Mouse (Mus musculus) liver, embryonic 16.5 days (tissue): ENCODE measurements around the gene Naxd. TPM values are rescaled to one million over a fixed set of nuclear protein-coding genes. Genes with fewer than 3 reads are reported as not detected.

Source experiments
- ATAC-seq: fragments of 200-750 bp; cut with Nextera tagmentation; 2 replicates; pipeline ENCODE4 v1.8.0; 2017; ENCODE audit warnings: low read depth, mild to moderate bottlenecking, moderate number of reproducible peaks, moderate library complexity
- H3K27ac ChIP-seq: fragments of 300-500 bp; sonication (generic); 2 replicates; pipeline ENCODE4 v1.5.1; 2014; ENCODE audit warnings: mild to moderate bottlenecking, low read length
- H3K27me3 ChIP-seq: fragments of 300-500 bp; sonication (generic); 2 replicates; pipeline ENCODE4 v1.6.1; 2014; ENCODE audit warnings: low read depth, low read length, mixed read lengths; ENCODE audit not compliant: control insufficient read depth, insufficient read depth
- H3K36me3 ChIP-seq: fragments of 300-500 bp; sonication (generic); 2 replicates; pipeline ENCODE4 v1.6.1; 2014; ENCODE audit warnings: mild to moderate bottlenecking; ENCODE audit not compliant: control insufficient read depth, insufficient read depth
- H3K4me1 ChIP-seq: fragments of 300-500 bp; sonication (generic); 2 replicates; pipeline ENCODE4 v1.6.1; 2014; ENCODE audit warnings: low read depth, low read length, mixed read lengths; ENCODE audit not compliant: control insufficient read depth
- H3K4me2 ChIP-seq: fragments of 300-500 bp; sonication (generic); 2 replicates; pipeline ENCODE4 v1.6.1; 2014; ENCODE audit warnings: low read depth, low read length, mixed read lengths
- H3K4me3 ChIP-seq: fragments of 300-500 bp; sonication (generic); 2 replicates; pipeline ENCODE4 v1.5.1; 2014; ENCODE audit warnings: low read depth, mild to moderate bottlenecking, low read length
- H3K9ac ChIP-seq: fragments of 300-500 bp; sonication (generic); 2 replicates; pipeline ENCODE4 v1.6.1; 2014; ENCODE audit warnings: low read depth, low read length
- H3K9me3 ChIP-seq: fragments of 300-500 bp; sonication (generic); replicated peaks from 2 replicates; pipeline ENCODE4 v1.6.1; 2016; ENCODE audit warnings: low read length; ENCODE audit not compliant: control insufficient read depth
- WGBS: fragments of 180-500 bp; shearing (Covaris S2); extraction: QIAGEN DNeasy Blood & Tissue Kit; methylation state at CpG from one replicate; pipeline ENCODE4 v1.1.7; 2014; ENCODE audit not compliant: insufficient replicate concordance; 5-methylcytosine and 5-hydroxymethylcytosine counted together
- polyA plus RNA-seq: library from polyadenylated mRNA; unstranded; fragments of >200 nt; fragmentation: Nextera tagmentation; extraction: Ambion mirVana; gene quantifications from 2 replicates; pipeline ENCODE4 v1.2.1, GENCODE M21; 2015

The Naxd gene
- polyA plus RNA-seq, 1 experiment from 2014 or later: 37.0 TPM

- no peak for ATAC-seq
- no peak overlapping the region for H3K27ac ChIP-seq
- H3K27me3 ChIP-seq: no peaks in the 10 kb centered on the region
- H3K4me2 ChIP-seq: no peak overlapping the region
- peaks cover 29% of the 10 kb centered on the region for H3K36me3 ChIP-seq
- H3K4me1 ChIP-seq: peaks cover 22% of the 10 kb centered on the region
- 84% methylated on average over 9 of the region's 9 CpGs for WGBS
- H3K9ac ChIP-seq: no peak overlapping the region
- H3K4me3 ChIP-seq: no peak overlapping the region
- no peaks in the 10 kb centered on the region for H3K9me3 ChIP-seq
Observed at GRCm38 (mm10) chr8:11516292-11516691, 19.0 kb downstream of the Naxd start.

GRCm38 (mm10) chr8:11517366-11518055, 20.2 kb downstream of the Naxd start:
- H3K4me3 ChIP-seq: no peak overlapping the region
- 71% methylated on average over 16 of the region's 16 CpGs for WGBS
- H3K4me2 ChIP-seq: no peak overlapping the region
- no peak for ATAC-seq
- H3K9me3 ChIP-seq: no peaks in the 10 kb centered on the region
- H3K4me1 ChIP-seq: peaks cover 12% of the 10 kb centered on the region
- H3K36me3 ChIP-seq: peaks cover 19% of the 10 kb centered on the region
- no peak overlapping the region for H3K27ac ChIP-seq
- H3K27me3 ChIP-seq: no peaks in the 10 kb centered on the region
- H3K9ac ChIP-seq: no peak overlapping the region

GRCm38 (mm10) chr8:11518056-11518396, 20.7 kb downstream of the Naxd start:
- no peak overlapping the region for H3K27ac ChIP-seq
- no peaks in the 10 kb centered on the region for H3K27me3 ChIP-seq
- H3K4me1 ChIP-seq: peaks cover 7% of the 10 kb centered on the region
- 71% methylated on average over 6 of the region's 6 CpGs for WGBS
- peaks cover 13% of the 10 kb centered on the region for H3K36me3 ChIP-seq
- ATAC-seq: no peak
- no peak overlapping the region for H3K9ac ChIP-seq
- H3K4me3 ChIP-seq: no peak overlapping the region
- no peak overlapping the region for H3K4me2 ChIP-seq
- H3K9me3 ChIP-seq: no peaks in the 10 kb centered on the region

GRCm38 (mm10) chr8:11518676-11519075, 21.4 kb downstream of the Naxd start:
- no peak for ATAC-seq
- H3K4me3 ChIP-seq: no peak overlapping the region
- no peaks in the 10 kb centered on the region for H3K9me3 ChIP-seq
- H3K27ac ChIP-seq: no peak overlapping the region
- 86% methylated on average over 11 of the region's 11 CpGs for WGBS
- H3K27me3 ChIP-seq: no peaks in the 10 kb centered on the region
- no peak overlapping the region for H3K9ac ChIP-seq
- peaks cover under 1% of the 10 kb centered on the region; the same call in 1 of the 2 replicates for H3K4me1 ChIP-seq
- peaks cover 10% of the 10 kb centered on the region for H3K36me3 ChIP-seq
- no peak overlapping the region for H3K4me2 ChIP-seq

- 54% methylated on average over 3 of the region's 3 CpGs for WGBS
- no peak for ATAC-seq
- no peak overlapping the region for H3K4me3 ChIP-seq
- no peaks in the 10 kb centered on the region for H3K27me3 ChIP-seq
- no peaks in the 10 kb centered on the region for H3K4me1 ChIP-seq
- H3K4me2 ChIP-seq: no peak overlapping the region
- no peak overlapping the region for H3K9ac ChIP-seq
- H3K36me3 ChIP-seq: peaks cover 2% of the 10 kb centered on the region; the same call in 1 of the 2 replicates
- no peaks in the 10 kb centered on the region for H3K9me3 ChIP-seq
- H3K27ac ChIP-seq: no peak overlapping the region
Observed at GRCm38 (mm10) chr8:11523331-11523730, 26.0 kb downstream of the Naxd start.

- no peak overlapping the region for H3K4me3 ChIP-seq
- H3K9me3 ChIP-seq: no peaks in the 10 kb centered on the region
- no peak overlapping the region for H3K4me2 ChIP-seq
- ATAC-seq: no peak; the same call in 1 of the 2 replicates
- H3K4me1 ChIP-seq: no peaks in the 10 kb centered on the region; the same call in 1 of the 2 replicates
- no peaks in the 10 kb centered on the region; the same call in 1 of the 2 replicates for H3K36me3 ChIP-seq
- H3K27ac ChIP-seq: no peak overlapping the region
- H3K27me3 ChIP-seq: no peaks in the 10 kb centered on the region
- H3K9ac ChIP-seq: no peak overlapping the region
- 77% methylated on average over 18 of the region's 18 CpGs for WGBS
Observed at GRCm38 (mm10) chr8:11530155-11530770, 33.0 kb downstream of the Naxd start.

- WGBS: 66% methylated on average over 4 of the region's 4 CpGs
- no peaks in the 10 kb centered on the region; the same call in 1 of the 2 replicates for H3K36me3 ChIP-seq
- no peak overlapping the region for H3K27ac ChIP-seq
- H3K4me2 ChIP-seq: no peak overlapping the region
- no peaks in the 10 kb centered on the region; the same call in 1 of the 2 replicates for H3K4me1 ChIP-seq
- H3K27me3 ChIP-seq: no peaks in the 10 kb centered on the region
- no peak overlapping the region for H3K9ac ChIP-seq
- ATAC-seq: peak; percentile 94
- no peaks in the 10 kb centered on the region for H3K9me3 ChIP-seq
- H3K4me3 ChIP-seq: no peak overlapping the region
Observed at GRCm38 (mm10) chr8:11530849-11531248, 33.5 kb downstream of the Naxd start.

- no peak for ATAC-seq
- 70% methylated on average over 9 of the region's 9 CpGs for WGBS
Observed at GRCm38 (mm10) chr8:11534494-11534893, 37.2 kb downstream of the Naxd start.

GRCm38 (mm10) chr8:11539049-11539448, 41.7 kb downstream of the Naxd start:
- WGBS: 73% methylated on average over 4 of the region's 4 CpGs
- no peak overlapping the region for H3K4me3 ChIP-seq
- ATAC-seq: no peak
- no peaks in the 10 kb centered on the region for H3K27me3 ChIP-seq
- no peaks in the 10 kb centered on the region for H3K9me3 ChIP-seq
- no peak overlapping the region for H3K9ac ChIP-seq
- H3K4me1 ChIP-seq: no peaks in the 10 kb centered on the region
- H3K4me2 ChIP-seq: no peak overlapping the region
- no peak overlapping the region for H3K27ac ChIP-seq
- H3K36me3 ChIP-seq: peaks cover 6% of the 10 kb centered on the region

More at GRCm38 (mm10) chr8:11534494-11534893, 37.2 kb downstream of the Naxd start:
- no peak overlapping the region for H3K4me3 ChIP-seq
- no peak overlapping the region for H3K27ac ChIP-seq
- no peaks in the 10 kb centered on the region; the same call in 1 of the 2 replicates for H3K4me1 ChIP-seq
- H3K9me3 ChIP-seq: no peaks in the 10 kb centered on the region
- H3K27me3 ChIP-seq: no peaks in the 10 kb centered on the region
- no peaks in the 10 kb centered on the region; the same call in none of the 2 replicates for H3K36me3 ChIP-seq
- no peak overlapping the region for H3K4me2 ChIP-seq
- H3K9ac ChIP-seq: no peak overlapping the region
